Mouse (Mus musculus): ENCODE results near the gene Spg7. TPM values are rescaled to one million over a fixed set of nuclear protein-coding genes. Genes with fewer than 3 reads are reported as not detected.

Gene Spg7
- polyA plus RNA-seq, 1 experiment from 2014 or later: 47.7 TPM

- H3K36me3 ChIP-seq (ENCODE audit: control insufficient read depth, insufficient read depth, low read length): no peaks in the 10 kb centered on the region
- peaks cover 16% of the 10 kb centered on the region for H3K4me1 ChIP-seq (ENCODE audit: control insufficient read depth, insufficient read depth, low read length)
- ATAC-seq (ENCODE audit: insufficient read depth, low FRiP score, low TSS enrichment): no peak
- H3K9ac ChIP-seq (ENCODE audit: low read length): no peak overlapping the region
- no peaks in the 10 kb centered on the region for H3K27me3 ChIP-seq (ENCODE audit: control insufficient read depth, insufficient read depth, low read length)
- no peak for DNase-seq (ENCODE audit: low spot score)
- 87% methylated on average over 11 of the region's 11 CpGs for WGBS
- H3K4me2 ChIP-seq (ENCODE audit: low read depth): no peak overlapping the region
- no peak overlapping the region for H3K27ac ChIP-seq (ENCODE audit: low read depth, low read length)
- no peak overlapping the region for H3K4me3 ChIP-seq (ENCODE audit: low read depth, low read length)
- no peaks in the 10 kb centered on the region for H3K9me3 ChIP-seq (ENCODE audit: control insufficient read depth, low read length)
Observed at GRCm38 (mm10) chr8:123037487-123037886, 25.3 kb upstream of the Spg7 start.

GRCm38 (mm10) chr8:123038351-123038750 is 24.4 kb upstream of the Spg7 start:
- no peaks in the 10 kb centered on the region for H3K9me3 ChIP-seq (ENCODE audit: control insufficient read depth, low read length)
- no peaks in the 10 kb centered on the region for H3K36me3 ChIP-seq (ENCODE audit: control insufficient read depth, insufficient read depth, low read length)
- ATAC-seq (ENCODE audit: insufficient read depth, low FRiP score, low TSS enrichment): no peak
- no peak overlapping the region for H3K4me3 ChIP-seq (ENCODE audit: low read depth, low read length)
- peaks cover 19% of the 10 kb centered on the region for H3K4me1 ChIP-seq (ENCODE audit: control insufficient read depth, insufficient read depth, low read length)
- no peak overlapping the region for H3K4me2 ChIP-seq (ENCODE audit: low read depth)
- no peaks in the 10 kb centered on the region for H3K27me3 ChIP-seq (ENCODE audit: control insufficient read depth, insufficient read depth, low read length)
- H3K27ac ChIP-seq (ENCODE audit: low read depth, low read length): no peak overlapping the region
- no peak overlapping the region for H3K9ac ChIP-seq (ENCODE audit: low read length)
- DNase-seq (ENCODE audit: low spot score): no peak
- WGBS: 74% methylated on average over 2 of the region's 2 CpGs

- H3K4me1 ChIP-seq (ENCODE audit: control insufficient read depth, insufficient read depth, low read length): peaks cover 23% of the 10 kb centered on the region
- no peak for DNase-seq (ENCODE audit: low spot score)
- no peak overlapping the region for H3K27ac ChIP-seq (ENCODE audit: low read depth, low read length)
Observed at GRCm38 (mm10) chr8:123039376-123040109, 23.2 kb upstream of the Spg7 start.

DNA sequence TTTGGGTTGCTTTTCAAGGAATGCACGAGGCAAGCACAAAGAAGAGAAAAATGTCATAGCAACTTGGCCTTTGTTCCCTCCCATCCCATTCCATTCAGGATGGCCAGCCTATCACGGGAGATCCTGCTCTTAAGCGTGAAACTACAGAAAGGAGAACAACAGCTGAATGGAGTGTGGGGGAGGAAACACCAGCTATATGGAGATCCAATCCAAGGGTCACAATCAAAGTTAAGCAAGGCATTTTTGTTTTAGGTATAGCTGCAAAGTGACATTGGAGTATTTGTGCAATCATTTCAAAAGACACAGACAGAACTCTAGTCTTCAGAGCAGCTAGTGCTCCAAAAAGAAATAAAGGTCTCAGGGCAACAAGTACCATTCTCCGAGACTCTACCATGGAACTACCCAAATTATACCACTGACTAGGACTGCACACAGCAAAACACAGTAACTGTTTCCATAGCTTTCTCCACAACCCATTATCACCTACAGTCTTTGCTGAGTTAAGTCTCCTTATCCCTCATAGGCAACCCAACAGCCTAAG is 22.6 kb upstream of the Spg7 start:
- Histone ChIP-seq H3K4me2 (ENCODE audit: low read depth) (peak overlapping the region; percentile 89), H3K27ac (ENCODE audit: low read depth, low read length) (0 out of 2 replicates have a peak overlapping the region, but pooled peaks have one; percentile 95), H3K4me3 (ENCODE audit: low read depth, low read length) (peak overlapping the region; percentile 100), H3K4me1 (ENCODE audit: control insufficient read depth, insufficient read depth, low read length) (peaks cover 23% of the 10 kb centered on the region), H3K36me3 (ENCODE audit: control insufficient read depth, insufficient read depth, low read length) (no peaks in the 10 kb centered on the region), H3K27me3 (ENCODE audit: control insufficient read depth, insufficient read depth, low read length) (no peaks in the 10 kb centered on the region), H3K9ac (ENCODE audit: low read length) (peak overlapping the region; percentile 99; the same call in 1 of the 2 replicates), H3K9me3 (ENCODE audit: control insufficient read depth, low read length) (no peaks in the 10 kb centered on the region)
- peak; percentile 25 for DNase-seq (ENCODE audit: low spot score)
- 9% methylated on average over 4 of the region's 4 CpGs for WGBS
- ATAC-seq (ENCODE audit: insufficient read depth, low FRiP score, low TSS enrichment): no peak

More at GRCm38 (mm10) chr8:123039376-123040109, 23.2 kb upstream of the Spg7 start:
- Histone ChIP-seq H3K4me2 (ENCODE audit: low read depth) (peak overlapping the region; percentile 89), H3K9me3 (ENCODE audit: control insufficient read depth, low read length) (no peaks in the 10 kb centered on the region), H3K4me3 (ENCODE audit: low read depth, low read length) (peak overlapping the region; percentile 100; the same call in 1 of the 2 replicates), H3K27me3 (ENCODE audit: control insufficient read depth, insufficient read depth, low read length) (no peaks in the 10 kb centered on the region), H3K36me3 (ENCODE audit: control insufficient read depth, insufficient read depth, low read length) (no peaks in the 10 kb centered on the region), H3K9ac (ENCODE audit: low read length) (no peak overlapping the region)
- ATAC-seq (ENCODE audit: insufficient read depth, low FRiP score, low TSS enrichment): no peak
- 61% methylated on average over 11 of the region's 11 CpGs for WGBS

- Histone ChIP-seq H3K4me3 (ENCODE audit: low read depth, low read length) (peak overlapping the region; percentile 100), H3K4me2 (ENCODE audit: low read depth) (peak overlapping the region; percentile 89), H3K9ac (ENCODE audit: low read length) (peak overlapping the region; percentile 99), H3K9me3 (ENCODE audit: control insufficient read depth, low read length) (no peaks in the 10 kb centered on the region), H3K27ac (ENCODE audit: low read depth, low read length) (peak overlapping the region; percentile 95), H3K27me3 (ENCODE audit: control insufficient read depth, insufficient read depth, low read length) (no peaks in the 10 kb centered on the region), H3K36me3 (ENCODE audit: control insufficient read depth, insufficient read depth, low read length) (no peaks in the 10 kb centered on the region), H3K4me1 (ENCODE audit: control insufficient read depth, insufficient read depth, low read length) (peaks cover 23% of the 10 kb centered on the region)
- no peak for ATAC-seq (ENCODE audit: insufficient read depth, low FRiP score, low TSS enrichment)
- DNase-seq (ENCODE audit: low spot score): peak; percentile 67
- under 1% methylated on average over 36 of the region's 71 CpGs for WGBS
Observed at GRCm38 (mm10) chr8:123041008-123041773, 21.6 kb upstream of the Spg7 start.

GRCm38 (mm10) chr8:123041774-123042105 is 21.0 kb upstream of the Spg7 start:
- H3K27ac ChIP-seq (ENCODE audit: low read depth, low read length): peak overlapping the region; percentile 95
- peaks cover 23% of the 10 kb centered on the region for H3K4me1 ChIP-seq (ENCODE audit: control insufficient read depth, insufficient read depth, low read length)
- H3K4me2 ChIP-seq (ENCODE audit: low read depth): peak overlapping the region; percentile 89
- peak overlapping the region; percentile 100 for H3K4me3 ChIP-seq (ENCODE audit: low read depth, low read length)
- no peaks in the 10 kb centered on the region for H3K36me3 ChIP-seq (ENCODE audit: control insufficient read depth, insufficient read depth, low read length)
- H3K27me3 ChIP-seq (ENCODE audit: control insufficient read depth, insufficient read depth, low read length): no peaks in the 10 kb centered on the region
- 1% methylated on average over 40 of the region's 60 CpGs for WGBS
- no peaks in the 10 kb centered on the region for H3K9me3 ChIP-seq (ENCODE audit: control insufficient read depth, low read length)
- H3K9ac ChIP-seq (ENCODE audit: low read length): peak overlapping the region; percentile 99
- ATAC-seq (ENCODE audit: insufficient read depth, low FRiP score, low TSS enrichment): peak; percentile 13
- no peak for DNase-seq (ENCODE audit: low spot score)

DNA sequence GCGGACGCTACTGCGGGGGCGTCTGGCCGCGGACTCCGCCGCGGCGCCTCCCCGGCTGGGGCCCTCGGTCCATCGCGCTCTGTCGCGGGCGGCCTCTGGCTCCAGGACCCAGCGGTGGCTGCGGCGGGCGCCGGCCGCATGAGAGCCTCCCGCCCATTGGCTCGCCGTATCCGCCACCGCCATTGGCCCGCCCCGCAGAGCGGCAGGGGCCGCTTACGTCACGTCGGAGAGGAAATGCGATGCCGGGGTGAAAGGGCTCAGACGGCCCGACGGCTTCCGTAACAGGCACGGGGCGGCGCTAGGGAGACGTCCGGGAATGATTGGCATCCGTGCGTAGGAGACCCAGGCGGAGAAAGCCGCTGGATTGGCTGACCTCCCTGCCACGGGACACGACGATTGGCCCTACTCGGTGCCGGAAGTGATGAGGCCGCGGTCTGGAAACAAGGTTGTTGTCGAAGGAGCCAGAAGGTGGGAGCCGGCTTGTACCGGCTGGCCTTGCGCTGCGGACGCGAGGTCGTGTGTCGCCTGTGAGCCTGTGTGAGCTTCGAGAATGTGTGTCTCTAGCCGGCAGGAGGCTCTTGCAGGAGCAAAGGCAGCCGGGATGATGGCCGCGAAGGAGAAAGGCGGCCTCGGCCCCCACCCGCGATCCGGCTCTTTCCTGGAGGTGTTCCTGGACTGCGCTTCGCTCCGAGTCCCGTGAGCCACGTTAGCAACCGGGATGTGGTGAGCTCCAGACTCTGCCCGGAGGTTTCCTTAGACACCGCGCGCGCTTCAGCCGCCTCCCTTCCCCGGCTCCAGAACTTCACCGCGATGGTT is 20.4 kb upstream of the Spg7 start, which contains the start of gene Ankrd11:
Ankrd11 (minus strand) TSS at position 120 of the 816 bp plus-strand sequence.
- H3K4me3 ChIP-seq (ENCODE audit: low read depth, low read length): peak within 1 kb of the TSS; percentile 100
- no peaks in the 10 kb centered on the region for H3K27me3 ChIP-seq (ENCODE audit: control insufficient read depth, insufficient read depth, low read length)
- ATAC-seq (ENCODE audit: insufficient read depth, low FRiP score, low TSS enrichment) (peak; percentile 97), DNase-seq (ENCODE audit: low spot score) (peak; percentile 100)
- peak within 1 kb of the TSS; percentile 99 for H3K9ac ChIP-seq (ENCODE audit: low read length)
- H3K9me3 ChIP-seq (ENCODE audit: control insufficient read depth, low read length): no peaks in the 10 kb centered on the region
- peak within 1 kb of the TSS; percentile 89 for H3K4me2 ChIP-seq (ENCODE audit: low read depth)
- no peaks in the 10 kb centered on the region for H3K36me3 ChIP-seq (ENCODE audit: control insufficient read depth, insufficient read depth, low read length)
- peak within 1 kb of the TSS; percentile 96 for H3K27ac ChIP-seq (ENCODE audit: low read depth, low read length)
- H3K4me1 ChIP-seq (ENCODE audit: control insufficient read depth, insufficient read depth, low read length): peaks cover 23% of the 10 kb centered on the region
- 0% methylated on average over 82 of the region's 91 CpGs for WGBS

GRCm38 (mm10) chr8:123042974-123043625 is 19.6 kb upstream of the Spg7 start:
- Histone ChIP-seq H3K27me3 (ENCODE audit: control insufficient read depth, insufficient read depth, low read length) (no peaks in the 10 kb centered on the region), H3K9ac (ENCODE audit: low read length) (peak overlapping the region; percentile 94), H3K4me2 (ENCODE audit: low read depth) (peak overlapping the region; percentile 76), H3K4me1 (ENCODE audit: control insufficient read depth, insufficient read depth, low read length) (peaks cover 23% of the 10 kb centered on the region), H3K9me3 (ENCODE audit: control insufficient read depth, low read length) (no peaks in the 10 kb centered on the region), H3K36me3 (ENCODE audit: control insufficient read depth, insufficient read depth, low read length) (no peaks in the 10 kb centered on the region), H3K4me3 (ENCODE audit: low read depth, low read length) (peak overlapping the region; percentile 100), H3K27ac (ENCODE audit: low read depth, low read length) (peak overlapping the region; percentile 96)
- WGBS: 26% methylated on average over 22 of the region's 22 CpGs
- DNase-seq (ENCODE audit: low spot score) (no peak), ATAC-seq (ENCODE audit: insufficient read depth, low FRiP score, low TSS enrichment) (no peak)
